Mouse (Mus musculus) neural tube, embryonic 14.5 days (tissue): ENCODE results near the gene Tor1aip2. TPM values are rescaled to one million over a fixed set of nuclear protein-coding genes. Genes with fewer than 3 reads are reported as not detected.

ENCODE experiments used
- ATAC-seq: fragments of 200-750 bp; cut with Nextera tagmentation; 2 replicates; pipeline ENCODE4 v1.8.0; 2017; ENCODE audit warnings: low read depth, mild to moderate bottlenecking, moderate TSS enrichment, moderate library complexity
- H3K27ac ChIP-seq: fragments of 300-500 bp; sonication (generic); 2 replicates; pipeline ENCODE4 v1.5.1; 2014; ENCODE audit warnings: low read depth, mild to moderate bottlenecking, control low read depth, low read length, moderate library complexity, mixed read lengths
- H3K27me3 ChIP-seq: fragments of 300-500 bp; sonication (generic); 2 replicates; pipeline ENCODE4 v1.6.1; 2014; ENCODE audit warnings: low read length; ENCODE audit not compliant: control insufficient read depth, insufficient read depth
- H3K36me3 ChIP-seq: fragments of 300-500 bp; sonication (generic); 2 replicates; pipeline ENCODE4 v1.6.1; 2014; ENCODE audit warnings: low read length, mixed read lengths; ENCODE audit not compliant: control insufficient read depth, insufficient read depth
- H3K4me1 ChIP-seq: fragments of 300-500 bp; sonication (generic); 2 replicates; pipeline ENCODE4 v1.6.1; 2014; ENCODE audit warnings: low read length; ENCODE audit not compliant: control insufficient read depth, insufficient read depth
- H3K4me2 ChIP-seq: fragments of 300-500 bp; sonication (generic); 2 replicates; pipeline ENCODE4 v1.6.1; 2014; ENCODE audit warnings: mild to moderate bottlenecking, low read depth, low read length, control low read depth
- H3K4me3 ChIP-seq: fragments of 300-500 bp; sonication (generic); 2 replicates; pipeline ENCODE4 v1.5.1; 2014; ENCODE audit warnings: low read depth, low read length, control low read depth, mixed read lengths
- H3K9ac ChIP-seq: fragments of 300-500 bp; sonication (generic); replicated peaks from 2 replicates; pipeline ENCODE4 v1.6.1; 2014; ENCODE audit warnings: low read depth, mild to moderate bottlenecking, control low read depth, low read length, mixed read lengths
- H3K9me3 ChIP-seq: fragments of 300-500 bp; sonication (generic); 2 replicates; pipeline ENCODE4 v1.6.1; 2016; ENCODE audit warnings: low read length; ENCODE audit not compliant: control insufficient read depth
- WGBS: fragments of 180-500 bp; shearing (Covaris S2); extraction: QIAGEN DNeasy Blood & Tissue Kit; methylation state at CpG from one replicate; pipeline ENCODE4 v1.1.7; 2014; 5-methylcytosine and 5-hydroxymethylcytosine counted together
- polyA plus RNA-seq: library from polyadenylated mRNA; unstranded; fragments of >200 nt; fragmentation: Nextera tagmentation; extraction: Ambion mirVana; gene quantifications from 2 replicates; pipeline ENCODE4 v1.2.1, GENCODE M21; 2014

Gene Tor1aip2
- polyA plus RNA-seq, result 61.0 and 71.5 TPM in 2 replicates

- H3K27me3 ChIP-seq, result no peaks in the 10 kb centered on the region
- peaks cover 17% of the 10 kb centered on the region; the same call in 1 of the 2 replicates for H3K36me3 ChIP-seq
- H3K4me3 ChIP-seq, result peak within 1 kb of the TSS; percentile 76
- peak; percentile 78 for ATAC-seq
- peaks cover 11% of the 10 kb centered on the region; the same call in 1 of the 2 replicates for H3K4me1 ChIP-seq
- H3K9ac ChIP-seq, result peak within 1 kb of the TSS; percentile 89
- H3K9me3 ChIP-seq, result no peaks in the 10 kb centered on the region
- WGBS, result under 1% methylated on average over 59 of the region's 59 CpGs
- peak within 1 kb of the TSS; percentile 99 for H3K27ac ChIP-seq
- H3K4me2 ChIP-seq, result peak within 1 kb of the TSS; percentile 78
These were observed at the start of gene Tor1aip2 for GRCm38 (mm10) chr1:156035269-156035929. Gene Tor1aip2, plus strand, starts transcription at chr1:156035403.

- Histone ChIP-seq H3K27me3 (no peaks in the 10 kb centered on the region), H3K4me2 (no peak overlapping the region), H3K9me3 (no peaks in the 10 kb centered on the region), H3K36me3 (no peaks in the 10 kb centered on the region), H3K4me1 (no peaks in the 10 kb centered on the region), H3K27ac (no peak overlapping the region), H3K9ac (no peak overlapping the region), H3K4me3 (no peak overlapping the region)
- 75% methylated on average over 2 of the region's 2 CpGs for WGBS
- no peak for ATAC-seq
These were observed 47.6 kb upstream of the Tor1aip2 start for GRCm38 (mm10) chr1:155987625-155988024.

GRCm38 (mm10) chr1:155989387-155989786 is 45.8 kb upstream of the Tor1aip2 start:
- H3K27ac ChIP-seq, result no peak overlapping the region
- no peak overlapping the region for H3K4me3 ChIP-seq
- no peaks in the 10 kb centered on the region for H3K36me3 ChIP-seq
- H3K9ac ChIP-seq, result no peak overlapping the region
- ATAC-seq, result no peak
- no peak overlapping the region for H3K4me2 ChIP-seq
- 16% methylated on average over 2 of the region's 2 CpGs for WGBS
- no peaks in the 10 kb centered on the region for H3K27me3 ChIP-seq
- no peaks in the 10 kb centered on the region for H3K4me1 ChIP-seq
- H3K9me3 ChIP-seq, result no peaks in the 10 kb centered on the region

- H3K27me3 ChIP-seq, result no peaks in the 10 kb centered on the region
- ATAC-seq, result no peak
- H3K4me3 ChIP-seq, result no peak overlapping the region
- no peaks in the 10 kb centered on the region for H3K9me3 ChIP-seq
- 80% methylated on average over 11 of the region's 11 CpGs for WGBS
- H3K36me3 ChIP-seq, result no peaks in the 10 kb centered on the region
- no peak overlapping the region for H3K4me2 ChIP-seq
- no peak overlapping the region for H3K9ac ChIP-seq
- no peaks in the 10 kb centered on the region for H3K4me1 ChIP-seq
- H3K27ac ChIP-seq, result no peak overlapping the region
These were observed 44.8 kb upstream of the Tor1aip2 start for GRCm38 (mm10) chr1:155990391-155990790.

- H3K9me3 ChIP-seq, result no peaks in the 10 kb centered on the region
- ATAC-seq, result no peak
- no peak overlapping the region for H3K9ac ChIP-seq
- no peaks in the 10 kb centered on the region for H3K36me3 ChIP-seq
- H3K4me2 ChIP-seq, result no peak overlapping the region
- no peak overlapping the region for H3K27ac ChIP-seq
- no peak overlapping the region for H3K4me3 ChIP-seq
- H3K27me3 ChIP-seq, result no peaks in the 10 kb centered on the region
- H3K4me1 ChIP-seq, result no peaks in the 10 kb centered on the region
- 92% methylated on average over 2 of the region's 2 CpGs for WGBS
These were observed 40.7 kb upstream of the Tor1aip2 start for GRCm38 (mm10) chr1:155994524-155994923.

GRCm38 (mm10) chr1:155995612-155996011 is 39.6 kb upstream of the Tor1aip2 start:
- no peaks in the 10 kb centered on the region for H3K4me1 ChIP-seq
- H3K9ac ChIP-seq, result no peak overlapping the region
- no peak overlapping the region for H3K4me3 ChIP-seq
- H3K36me3 ChIP-seq, result no peaks in the 10 kb centered on the region
- no peaks in the 10 kb centered on the region for H3K9me3 ChIP-seq
- H3K4me2 ChIP-seq, result no peak overlapping the region
- no peak overlapping the region for H3K27ac ChIP-seq
- 85% methylated on average over 2 of the region's 2 CpGs for WGBS
- no peak for ATAC-seq
- no peaks in the 10 kb centered on the region for H3K27me3 ChIP-seq

- H3K4me2 ChIP-seq, result no peak overlapping the region
- no peaks in the 10 kb centered on the region for H3K27me3 ChIP-seq
- no peak overlapping the region for H3K27ac ChIP-seq
- no peak overlapping the region for H3K9ac ChIP-seq
- WGBS, result 93% methylated on average over 8 of the region's 8 CpGs
- no peaks in the 10 kb centered on the region for H3K4me1 ChIP-seq
- no peaks in the 10 kb centered on the region for H3K9me3 ChIP-seq
- peaks cover 14% of the 10 kb centered on the region; the same call in 1 of the 2 replicates for H3K36me3 ChIP-seq
- ATAC-seq, result no peak
- H3K4me3 ChIP-seq, result no peak overlapping the region
These were observed 32.8 kb upstream of the Tor1aip2 start for GRCm38 (mm10) chr1:156002366-156002765.

GRCm38 (mm10) chr1:156003201-156003935 is 31.8 kb upstream of the Tor1aip2 start:
- H3K27ac ChIP-seq, result no peak overlapping the region
- H3K4me1 ChIP-seq, result no peaks in the 10 kb centered on the region
- no peaks in the 10 kb centered on the region for H3K27me3 ChIP-seq
- WGBS, result 85% methylated on average over 7 of the region's 7 CpGs
- no peak overlapping the region for H3K4me2 ChIP-seq
- ATAC-seq, result no peak
- H3K9me3 ChIP-seq, result no peaks in the 10 kb centered on the region
- no peak overlapping the region for H3K4me3 ChIP-seq
- H3K36me3 ChIP-seq, result peaks cover 17% of the 10 kb centered on the region; the same call in 1 of the 2 replicates
- H3K9ac ChIP-seq, result no peak overlapping the region

GRCm38 (mm10) chr1:156005906-156006305 is 29.3 kb upstream of the Tor1aip2 start:
- H3K4me1 ChIP-seq, result no peaks in the 10 kb centered on the region
- H3K36me3 ChIP-seq, result peaks cover 17% of the 10 kb centered on the region; the same call in 1 of the 2 replicates
- H3K27me3 ChIP-seq, result no peaks in the 10 kb centered on the region
- no peak overlapping the region for H3K9ac ChIP-seq
- H3K9me3 ChIP-seq, result no peaks in the 10 kb centered on the region
- no peak overlapping the region for H3K4me3 ChIP-seq
- 96% methylated on average over 11 of the region's 11 CpGs for WGBS
- H3K4me2 ChIP-seq, result no peak overlapping the region
- H3K27ac ChIP-seq, result no peak overlapping the region
- ATAC-seq, result no peak
